Mouse (Mus musculus) heart, postnatal 10 days (tissue): Measurements from ENCODE around the gene Rac2. TPM values are rescaled to one million over a fixed set of nuclear protein-coding genes. Genes with fewer than 3 reads are reported as not detected.

Source experiments
- DNase-seq, 2 experiments: peaks; one replicate each; pipeline ENCODE4 v3.0.0; 2021
- intact Hi-C: fragments of 180-260 bp; cut with DNase I; formaldehyde crosslinking; loops from one replicate; pipeline ENCODE4 v1.15.1; 2025
- total RNA-seq, 2 experiments: library from RNA; stranded (reverse); gene quantifications; 2 replicates each; pipeline ENCODE4 v1.2.3; 2021

The Rac2 gene
- total RNA-seq, 2 experiments from 2014 or later, result 4.6 to 4.7 TPM

DNA sequence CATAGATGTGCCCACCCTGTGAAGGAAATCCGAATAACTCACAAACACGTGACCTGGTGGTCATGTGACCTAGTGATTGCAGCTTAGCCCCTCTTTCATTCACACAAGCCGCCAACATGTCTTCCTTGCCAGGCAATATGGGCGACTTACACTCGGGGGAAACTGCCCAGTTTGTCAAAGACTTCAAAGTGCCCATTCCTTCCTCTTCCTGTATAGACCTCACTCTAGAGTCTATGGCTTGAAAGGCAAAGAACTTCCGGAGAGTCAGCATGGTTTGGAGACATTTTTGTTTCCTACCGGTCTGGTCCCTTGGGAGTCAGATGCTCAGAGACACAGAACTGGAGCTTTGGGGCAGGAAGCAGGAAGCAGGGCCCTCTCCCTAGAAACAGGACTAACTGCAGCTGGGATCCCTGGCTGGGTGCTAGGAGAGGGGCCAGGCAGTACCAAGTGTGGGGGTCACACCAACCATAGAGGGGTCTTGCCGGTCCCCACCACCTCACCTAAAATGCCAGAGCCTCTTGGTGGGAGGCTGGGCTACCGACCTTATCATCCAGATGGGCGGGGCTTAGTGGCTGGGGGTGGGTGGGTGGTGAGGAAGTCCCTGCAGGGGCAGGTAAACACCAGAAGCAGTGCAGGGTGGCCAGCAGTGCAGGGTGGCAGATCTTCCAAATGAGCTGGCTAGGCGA is 43.7 kb downstream of the Rac2 start:
- intact Hi-C loops, result no loop called here
- DNase-seq, result peak; percentile 70 to 74

DNA sequence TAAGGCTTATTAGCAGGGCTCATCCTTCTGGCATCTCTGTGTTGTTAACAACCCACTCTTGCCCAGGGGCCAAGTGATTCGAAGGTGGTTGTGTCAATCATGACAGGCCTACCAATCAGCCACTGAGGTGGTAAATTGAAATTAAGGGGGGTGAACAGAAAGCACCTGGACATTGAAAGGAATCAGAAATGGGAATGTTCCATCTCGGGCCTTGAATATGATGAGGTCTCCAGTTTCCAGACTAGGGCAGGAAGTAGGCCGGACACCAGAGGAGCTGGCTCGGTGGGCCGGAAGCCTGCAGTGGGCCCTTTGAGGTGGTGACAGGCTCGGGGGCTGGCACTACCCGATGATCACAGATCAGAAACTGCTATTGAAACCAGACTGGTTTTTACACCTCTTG is 44.6 kb downstream of the Rac2 start:
- intact Hi-C loops, result no loop called here
- DNase-seq, result peak; percentile 69 to 73

DNA sequence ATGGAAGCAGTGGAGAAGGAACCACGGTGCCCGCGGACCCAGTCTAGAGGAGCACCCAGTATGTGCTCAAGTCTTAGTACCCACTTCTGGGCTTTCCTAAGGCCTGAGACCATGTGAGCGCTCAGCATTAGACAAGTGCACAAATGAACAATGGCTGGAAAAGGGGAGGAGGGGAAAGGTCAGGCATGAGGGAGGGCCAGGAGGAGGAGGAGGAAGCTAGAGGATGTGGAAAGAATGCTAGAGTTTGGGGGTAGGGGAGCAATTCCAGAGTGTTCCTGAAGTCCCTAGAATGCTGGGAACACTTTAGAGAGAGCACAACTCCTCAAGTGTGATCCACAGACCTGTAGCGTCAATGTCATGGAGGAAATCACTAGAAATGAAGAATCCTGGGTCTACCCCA is 48.4 kb downstream of the Rac2 start:
- DNase-seq, result no peak

DNA sequence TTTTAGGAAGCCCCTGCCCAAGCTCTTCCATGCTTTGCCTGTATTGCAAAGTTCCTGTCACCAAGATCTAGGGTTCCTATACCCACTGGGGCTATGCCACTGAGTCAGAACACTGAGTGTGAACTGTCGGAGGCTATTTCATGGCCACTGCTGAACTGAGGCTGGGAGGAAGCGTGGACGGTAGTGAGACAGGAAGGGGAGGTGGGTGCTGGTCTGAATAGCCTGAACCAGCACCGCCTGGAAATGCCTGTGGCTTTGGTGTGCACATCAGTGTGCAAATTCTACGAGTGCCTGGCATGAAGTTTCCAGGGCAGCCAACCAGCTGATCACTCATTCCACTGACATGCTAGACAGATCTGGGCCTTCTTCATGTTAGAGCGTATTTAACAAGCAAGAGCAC is 50.7 kb downstream of the Rac2 start:
- no peak for DNase-seq

More for the DNA sequence above, 48.4 kb downstream of the Rac2 start:
- intact Hi-C loops, result no loop called here

DNA sequence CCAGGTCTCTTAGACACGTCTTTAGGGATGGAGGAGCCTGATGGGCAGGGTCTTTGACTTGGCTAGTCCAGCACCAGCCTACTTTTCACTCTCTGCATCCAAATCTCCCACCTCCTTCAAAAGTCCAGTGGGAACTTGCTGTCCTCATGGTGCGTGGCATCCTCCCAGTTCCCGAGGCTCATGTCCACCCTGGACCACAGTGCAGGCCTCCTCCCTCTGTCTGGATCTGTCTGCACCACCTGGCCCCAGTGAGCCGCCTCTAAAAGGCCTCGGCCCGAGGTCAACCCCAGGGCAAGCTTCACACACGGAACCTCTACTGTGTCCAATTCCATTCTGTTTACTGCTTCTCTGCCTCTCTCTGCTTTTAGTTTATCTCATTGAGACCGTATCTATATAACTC is 51.3 kb downstream of the Rac2 start:
- DNase-seq, result peak in 1 of 2 experiments; percentile 22
- intact Hi-C loops, result no loop called here

More for the DNA sequence above, 50.7 kb downstream of the Rac2 start:
- intact Hi-C loops, result no loop called here

DNA sequence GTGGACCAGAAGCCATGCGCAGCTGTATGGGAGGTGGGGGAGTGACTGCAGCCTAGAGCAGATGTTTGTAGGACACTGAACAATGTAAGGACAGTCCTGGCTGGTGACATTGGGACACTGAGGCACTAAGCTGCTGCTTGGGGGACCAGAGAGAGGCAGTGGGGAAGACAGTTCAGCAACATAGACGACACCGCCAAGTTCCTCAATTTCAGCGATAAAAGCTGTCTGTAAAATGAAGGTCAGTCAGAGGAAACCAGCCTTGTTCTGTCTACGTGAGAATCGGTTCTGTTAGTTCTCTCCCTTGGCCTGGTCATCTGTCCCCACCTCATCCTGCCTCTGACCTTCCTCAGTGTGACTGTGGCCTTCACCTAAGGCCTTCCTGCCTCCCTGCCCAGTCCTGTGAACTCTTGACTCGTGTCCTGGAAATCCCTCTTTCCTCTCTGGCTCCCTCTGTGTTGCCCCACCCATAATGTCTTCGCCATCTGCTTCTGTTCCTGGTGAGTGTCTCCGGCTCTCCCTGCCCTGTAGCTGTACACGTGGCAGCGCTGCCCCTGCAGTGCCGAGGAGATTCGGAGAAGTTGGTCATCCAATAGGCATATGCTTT is 52.4 kb downstream of the Rac2 start:
- intact Hi-C loops, result no loop called here
- peak; percentile 73 to 77 for DNase-seq

DNA sequence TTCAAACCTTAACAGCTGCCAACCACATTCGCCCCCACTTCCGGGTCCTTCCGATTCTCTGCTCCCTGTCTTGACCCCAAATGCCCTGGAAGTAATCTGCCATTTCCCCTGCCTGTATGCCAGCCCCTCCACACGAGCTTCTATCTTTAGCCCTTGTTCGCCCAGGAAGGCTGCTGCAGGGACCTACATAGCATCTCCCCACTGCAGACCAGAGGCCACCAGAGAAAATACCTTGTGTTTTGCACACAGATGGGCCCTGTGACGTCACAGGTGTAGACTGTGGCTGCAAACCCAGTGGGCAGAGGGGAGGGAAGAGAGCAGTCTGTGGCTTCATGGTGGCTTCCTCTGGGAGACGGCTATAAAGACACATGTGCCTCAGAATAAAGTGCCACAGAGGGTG is 54.4 kb downstream of the Rac2 start:
- DNase-seq, result peak in 1 of 2 experiments; percentile 49
- intact Hi-C loops, result loop anchor here (10.0 kb wide), 1 partner anchor 263 kb away; no protein-coding TSS in a partner anchor

DNA sequence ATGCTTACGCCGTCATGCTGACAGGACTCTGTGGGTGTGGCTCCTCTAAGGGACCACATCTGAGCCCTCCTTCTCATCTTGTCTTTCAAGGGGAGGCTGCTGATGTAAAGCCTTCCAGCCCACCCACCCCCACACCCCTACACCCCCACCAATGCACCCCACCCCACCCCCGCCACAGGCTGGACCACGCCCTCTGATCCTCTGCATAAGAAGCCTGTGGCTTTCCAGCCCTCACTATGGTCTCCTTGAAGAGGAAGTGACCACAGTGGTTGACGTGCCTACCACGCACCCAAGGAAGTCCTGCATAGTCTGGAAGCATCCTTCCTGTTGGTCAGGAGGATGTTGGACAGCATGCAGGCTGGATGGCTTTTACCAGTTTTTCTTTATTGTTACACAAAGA is 56.8 kb downstream of the Rac2 start:
- intact Hi-C loops, result loop anchor here (2.0 to 10.0 kb wide), 2 partner anchors 67 to 261 kb away; no protein-coding TSS in a partner anchor
- DNase-seq, result no peak

DNA sequence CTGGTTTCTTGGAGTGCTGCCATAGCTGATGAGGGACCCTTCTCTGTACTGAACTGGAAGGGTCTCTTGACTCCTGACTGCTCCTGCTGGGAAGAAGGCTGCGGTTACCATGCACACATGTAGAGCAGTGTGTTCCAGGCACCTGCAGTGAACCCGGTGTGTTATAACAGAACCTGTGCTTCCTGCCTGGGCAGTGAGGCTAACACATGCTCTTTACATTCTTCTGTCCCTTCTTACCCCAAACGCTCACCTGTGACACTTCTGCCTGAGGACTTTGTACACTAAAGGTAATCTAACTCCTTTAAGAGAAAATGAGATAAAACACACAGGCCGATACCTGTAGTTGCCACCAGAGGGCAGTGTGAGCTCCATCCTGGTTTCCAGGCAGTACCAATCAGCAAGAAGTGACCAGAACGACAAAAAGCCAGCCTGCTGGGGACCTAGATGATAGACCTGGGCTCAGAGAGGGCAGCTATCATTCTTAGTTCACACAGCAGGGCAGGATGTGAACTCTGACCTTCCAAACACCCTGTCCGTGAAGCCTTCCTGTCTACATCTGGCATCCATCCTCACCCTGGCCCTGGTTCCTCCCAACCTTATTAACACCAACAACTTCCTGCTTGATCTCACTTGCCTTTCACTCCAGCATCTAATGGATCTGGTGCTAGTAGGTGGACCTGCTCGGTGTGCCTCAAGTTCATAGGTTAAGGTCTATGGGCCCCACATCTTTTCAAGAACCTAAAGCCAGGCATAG is 58.0 kb downstream of the Rac2 start:
- intact Hi-C loops, result loop anchor here (1.0 to 10.0 kb wide), 3 partner anchors 18 to 260 kb away; no protein-coding TSS in a partner anchor
- peak; percentile 82 to 90 for DNase-seq

DNA sequence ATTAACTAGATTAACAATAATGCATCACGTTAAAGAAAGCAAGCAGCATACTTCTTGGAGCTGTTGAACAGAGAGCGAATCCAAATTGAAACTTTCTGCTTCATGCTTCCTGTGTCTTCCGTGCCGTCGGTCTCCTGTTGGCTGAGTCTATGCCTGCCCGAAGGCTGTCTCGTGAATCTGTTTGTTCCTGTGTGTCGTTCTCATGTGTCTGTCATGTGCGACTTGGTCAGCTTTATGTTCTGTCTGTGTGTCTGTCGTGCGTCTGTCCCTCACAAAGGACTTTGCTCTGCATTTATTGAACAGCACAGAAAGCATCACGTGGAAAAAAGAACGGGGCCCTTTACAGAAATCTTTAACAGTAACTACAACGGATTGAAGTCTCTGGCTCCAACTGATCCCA is 59.6 kb downstream of the Rac2 start:
- DNase-seq, result no peak
- intact Hi-C loops, result loop anchor here (2.0 to 10.0 kb wide), 2 partner anchors 64 to 258 kb away; no protein-coding TSS in a partner anchor

DNA sequence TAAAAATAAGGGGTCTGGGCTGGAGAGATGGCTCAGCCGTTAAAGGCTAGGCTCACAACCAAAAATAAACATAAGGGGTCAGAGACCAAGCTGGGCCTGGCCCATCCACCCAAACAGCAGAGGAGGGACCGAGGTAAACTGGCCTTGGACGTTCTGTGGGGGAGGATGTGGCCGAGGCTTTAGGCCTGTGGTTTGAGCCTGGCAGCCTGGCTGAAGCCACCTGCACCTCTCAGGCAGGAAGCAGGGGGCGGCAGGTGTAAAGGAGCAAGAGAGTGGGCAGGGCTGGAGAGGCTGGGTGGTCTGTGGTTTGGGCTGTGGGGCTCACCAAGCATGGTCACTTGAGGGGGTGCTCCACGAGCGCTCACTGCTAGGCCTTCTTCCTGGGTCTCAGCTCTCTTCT is 60.6 kb downstream of the Rac2 start:
- no peak for DNase-seq
- intact Hi-C loops, result loop anchor here (2.0 to 10.0 kb wide), 2 partner anchors 63 to 257 kb away; no protein-coding TSS in a partner anchor

DNA sequence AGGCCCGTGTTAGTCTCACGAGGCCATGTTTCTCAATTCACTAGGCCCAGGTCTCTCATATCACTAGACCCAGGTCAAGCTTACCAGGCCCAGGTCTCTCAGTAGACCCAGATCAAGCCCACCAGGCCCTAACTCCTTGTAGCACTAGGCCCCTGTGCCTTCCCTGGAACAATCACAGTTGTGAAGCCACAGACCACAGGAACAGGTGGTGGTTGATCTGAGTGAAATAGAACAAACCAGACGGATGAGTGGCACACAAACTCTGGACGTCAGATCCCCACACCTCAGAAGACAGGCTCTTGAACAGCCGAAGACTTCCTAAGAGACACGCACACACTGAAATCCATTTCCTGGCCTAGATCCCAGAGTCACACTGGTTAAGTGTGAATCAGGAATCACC is 61.8 kb downstream of the Rac2 start:
- DNase-seq, result no peak
- intact Hi-C loops, result loop anchor here (10.0 kb wide), 1 partner anchor 256 kb away; no protein-coding TSS in a partner anchor

DNA sequence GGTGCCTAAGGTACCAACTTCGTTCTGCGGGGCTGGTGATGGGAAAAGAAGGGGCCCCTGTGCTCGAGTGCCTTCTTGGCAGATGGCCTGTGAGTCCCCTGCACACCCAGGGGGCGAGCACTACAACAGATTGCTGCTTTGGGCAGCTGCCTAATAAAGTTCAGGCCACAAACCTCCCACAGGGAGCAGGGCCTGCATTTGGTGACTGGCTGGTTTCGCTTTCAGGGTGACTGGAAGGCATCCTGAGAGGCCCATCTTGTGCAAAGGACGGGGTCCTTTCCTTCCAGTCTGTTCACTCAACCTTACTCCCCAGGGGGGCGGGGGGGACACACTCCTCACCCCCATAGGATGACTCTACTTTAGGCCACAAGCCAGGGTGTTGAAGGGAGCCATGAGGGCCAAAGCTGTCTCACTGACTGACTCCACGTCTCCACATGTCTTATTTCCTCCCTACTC is 62.4 kb downstream of the Rac2 start:
- intact Hi-C loops, result loop anchor here (10.0 kb wide), 1 partner anchor 255 kb away; no protein-coding TSS in a partner anchor

DNA sequence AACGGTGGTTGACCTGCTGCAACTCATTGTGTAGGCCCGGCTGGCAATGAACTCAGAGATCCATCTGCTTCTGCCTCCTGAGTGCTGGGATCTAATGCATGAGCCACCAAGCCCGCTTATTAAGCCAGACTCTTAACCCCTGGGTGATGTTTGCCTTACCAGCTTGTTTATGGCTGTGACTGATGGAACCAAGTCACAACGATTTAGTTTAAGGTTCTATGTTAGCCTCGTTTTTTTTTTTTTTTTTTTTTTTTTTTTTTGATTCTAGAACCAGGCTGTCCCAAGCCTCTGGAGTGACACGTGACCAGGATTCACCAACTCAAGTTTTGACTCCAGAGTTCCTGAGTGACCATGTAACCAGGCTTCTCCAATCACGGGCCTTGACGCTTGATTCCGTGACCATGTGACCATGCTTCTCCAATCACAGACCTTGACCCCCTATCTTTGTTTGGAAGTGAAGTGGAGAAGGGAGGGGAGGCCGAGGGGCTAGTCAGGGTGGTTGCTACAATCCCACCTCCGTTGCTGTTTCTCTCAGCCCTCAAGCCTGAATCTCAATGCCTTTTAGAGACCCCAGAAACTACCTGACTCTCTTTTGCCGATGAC is 63.2 kb downstream of the Rac2 start:
- DNase-seq, result no peak
- intact Hi-C loops, result no loop called here

More for the DNA sequence above, 62.4 kb downstream of the Rac2 start:
- DNase-seq, result peak in 1 of 2 experiments; percentile 29

Other genes starting within 250 kb of the Rac2 start
- 1 to 10 TPM; 2.2 to 2.7 TPM for gene Csf2rb, start 247.0 kb downstream of the Rac2 start, total RNA-seq
- not detected for gene Tex33, start 176.9 kb downstream of the Rac2 start, total RNA-seq
- 10 to 100 TPM; 14.4 to 16.4 TPM for gene Tst, start 166.9 kb downstream of the Rac2 start, total RNA-seq
- 10 to 100 TPM; 26.0 to 26.3 TPM for gene Mpst, start 166.4 kb downstream of the Rac2 start, total RNA-seq
- gene Kctd17, start 144.2 kb downstream of the Rac2 start, total RNA-seq, result 10 to 100 TPM; 80.7 TPM
- gene Tmprss6, start 104.1 kb downstream of the Rac2 start, total RNA-seq, result under 1 TPM; 0.10 to 0.45 TPM
- under 1 TPM; 0.20 to 0.26 TPM for gene Il2rb, start 77.5 kb downstream of the Rac2 start, total RNA-seq
- gene C1qtnf6, start 41.4 kb downstream of the Rac2 start, total RNA-seq, result 10 to 100 TPM; 89.5 to 98.7 TPM
- under 1 TPM in 1 of 2 experiments, not detected in 1; 0.20 TPM for gene Sstr3, start 28.1 kb downstream of the Rac2 start, total RNA-seq
- gene Cyth4, start 24.3 kb upstream of the Rac2 start, total RNA-seq, result 1 to 10 TPM; 4.8 to 6.9 TPM
- 1 to 10 TPM; 1.2 TPM for gene Elfn2, start 146.0 kb upstream of the Rac2 start, total RNA-seq
- gene Mfng, start 200.7 kb upstream of the Rac2 start, total RNA-seq, result 10 to 100 TPM; 19.3 to 24.0 TPM
- gene Card10, start 230.3 kb upstream of the Rac2 start, total RNA-seq, result 10 to 100 TPM; 18.8 to 20.4 TPM